Mouse (Mus musculus) ovary, postnatal 36 days (tissue): ENCODE results near the gene Gm15319.
A peak's percentile ranks its signal among the peaks of the same experiment; 100 is the strongest.
"Not testable (repeated sequence)": the region's sequence is repeated elsewhere in the genome, so short reads cannot be mapped to it uniquely, and the experiment has no call there.

Experiments used
- DNase-seq: peaks from one replicate; pipeline ENCODE4 v3.0.0; 2022; ENCODE audit warnings: low spot score, mixed read lengths

Gm15319 gene

GRCm38 (mm10) chr8:20297939-20298505, 65.0 kb downstream of the Gm15319 start:
- peak; percentile 30 for DNase-seq

DNA sequence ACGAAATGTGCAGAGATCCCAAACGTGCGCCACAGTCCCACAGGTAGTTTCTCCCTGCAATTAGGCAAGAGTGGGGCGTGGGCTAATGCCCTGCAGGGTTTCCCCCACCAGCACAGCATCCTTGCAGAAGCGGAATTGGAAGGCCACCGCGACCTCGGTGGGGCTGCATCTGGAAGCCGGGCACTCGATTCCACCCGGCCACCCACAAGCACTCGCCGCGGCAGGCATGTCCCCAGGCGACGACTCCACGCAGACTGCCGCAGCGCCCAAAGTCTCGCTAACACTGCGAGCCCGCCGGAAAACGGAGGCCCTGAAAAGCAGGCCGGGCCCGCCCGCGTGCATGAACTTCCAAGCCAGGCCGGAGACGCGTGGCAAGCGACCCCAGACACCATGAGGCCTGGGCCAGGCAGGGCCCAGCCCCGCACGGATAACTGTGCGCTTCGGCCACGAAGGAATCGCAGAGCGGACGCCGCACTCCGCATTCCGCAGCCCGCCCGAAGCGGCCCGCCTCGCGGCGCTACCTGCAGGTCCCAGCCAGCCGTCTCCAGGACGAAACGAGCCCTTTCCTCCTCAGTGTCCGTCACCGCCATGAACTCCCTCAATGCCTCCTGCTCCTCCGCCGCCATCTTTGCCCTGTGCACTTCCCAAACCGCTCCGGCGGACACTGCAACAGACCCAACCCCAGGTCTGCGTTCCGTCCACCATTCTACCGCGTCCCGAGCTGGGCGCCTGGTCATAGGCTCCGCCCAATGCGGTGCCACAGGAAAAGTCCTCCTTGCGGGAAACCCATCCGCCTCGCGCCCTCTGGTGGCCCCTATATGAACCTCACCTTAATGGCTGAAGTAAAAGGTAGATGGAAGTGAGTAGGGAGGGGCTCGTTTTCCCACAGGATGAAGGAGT, 66.0 kb downstream of the Gm15319 start:
- peak; percentile 75 for DNase-seq

- not testable (repeated sequence) for DNase-seq
Observed at GRCm38 (mm10) chr8:20295881-20296280, 67.1 kb downstream of the Gm15319 start.

DNA sequence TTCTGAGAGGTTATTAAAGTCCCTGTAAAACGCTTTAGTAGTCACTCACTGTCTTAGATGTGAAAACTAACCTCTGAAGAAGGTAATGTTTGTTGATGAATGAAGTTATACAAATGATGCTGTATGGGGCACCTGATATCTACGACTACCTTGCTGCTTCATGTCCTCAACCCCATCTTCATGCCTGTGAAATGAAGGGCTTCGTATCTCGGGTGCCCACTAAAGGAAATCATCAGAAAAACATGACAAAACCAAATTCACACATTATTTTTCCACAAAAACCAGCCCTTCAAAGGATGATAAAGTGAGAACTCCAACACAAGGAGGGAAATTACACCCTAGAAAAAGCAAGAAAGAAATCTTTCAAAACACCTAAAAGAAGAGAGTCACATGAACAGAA, 68.2 kb downstream of the Gm15319 start:
- not testable (repeated sequence) for DNase-seq

- not testable (repeated sequence) for DNase-seq
Observed at GRCm38 (mm10) chr8:20293966-20294365, 69.0 kb downstream of the Gm15319 start.

GRCm38 (mm10) chr8:20290015-20290414, 73.0 kb downstream of the Gm15319 start:
- DNase-seq = not testable (repeated sequence)

- not testable (repeated sequence) for DNase-seq
Observed at GRCm38 (mm10) chr8:20288878-20289277, 74.1 kb downstream of the Gm15319 start.

DNA sequence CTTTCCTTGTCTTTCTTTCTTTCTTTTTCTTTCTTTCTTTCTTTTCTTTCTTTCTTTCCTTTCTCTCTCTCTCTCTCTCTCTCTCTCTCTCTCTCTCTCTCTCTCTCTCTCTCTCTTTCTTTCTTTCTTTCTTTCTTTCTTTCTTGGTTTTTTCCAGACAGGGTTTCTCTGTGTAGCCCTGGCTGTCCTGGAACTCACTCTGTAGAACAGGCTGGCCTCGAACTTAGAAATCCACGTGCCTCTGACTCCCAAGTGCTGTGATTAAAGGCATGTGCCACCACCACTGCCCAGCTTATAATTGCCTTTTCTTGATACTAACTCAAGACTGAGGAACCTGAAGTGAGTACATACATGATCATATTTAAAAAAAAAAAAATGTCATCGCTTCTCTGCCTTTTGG, 75.3 kb downstream of the Gm15319 start:
- not testable (repeated sequence) for DNase-seq
